Mouse (Mus musculus) gastrocnemius, postnatal 36 days (tissue): ENCODE measurements around the gene Efcab12. TPM values are rescaled to one million over a fixed set of nuclear protein-coding genes. Genes with fewer than 3 reads are reported as not detected.

Experiments
- microRNA-seq, 2 experiments: library from miRNA; unstranded; fragments of <30 nt; microRNA quantifications; one replicate each; pipeline ENCODE4 v1.2.0; 2021
- total RNA-seq, 2 experiments: library from RNA; stranded (reverse); gene quantifications; 2 replicates each; pipeline ENCODE4 v1.2.3; 2021

Gene Efcab12
- total RNA-seq, 2 experiments from 2014 or later = 0.10 to 0.25 TPM

Small RNAs within 50 kb of the gene (microRNA-seq; reads per million reads assigned to microRNA genes)
- gene Mir7660 = 0 reads per million in 2 experiments

Other genes starting within 250 kb of the Efcab12 start
- gene Mkrn2os, start 245.8 kb downstream of the Efcab12 start, total RNA-seq = under 1 TPM in 1 of 2 experiments, not detected in 1; 0.20 TPM
- gene Mkrn2, start 236.5 kb downstream of the Efcab12 start, total RNA-seq = 10 to 100 TPM; 42.8 to 50.6 TPM
- 100 to 1,000 TPM; 113 to 117 TPM for gene Raf1, start 161.8 kb downstream of the Efcab12 start, total RNA-seq
- gene Tmem40, start 76.0 kb downstream of the Efcab12 start, total RNA-seq = under 1 TPM in 1 of 2 experiments, not detected in 1; 0.72 TPM
- gene Cand2, start 63.9 kb downstream of the Efcab12 start, total RNA-seq = 10 to 100 TPM; 66.8 to 71.3 TPM
- 100 to 1,000 TPM; 492 to 563 TPM for gene Rpl32, start 29.7 kb downstream of the Efcab12 start, total RNA-seq
- under 1 TPM; 0.89 to 0.91 TPM for gene Mbd4, start 15.0 kb upstream of the Efcab12 start, total RNA-seq
- 1 to 10 TPM; 4.0 to 8.8 TPM for gene Ift122, start 15.1 kb upstream of the Efcab12 start, total RNA-seq
- gene Rho, start 93.3 kb upstream of the Efcab12 start, total RNA-seq = not detected
- gene H1foo, start 106.5 kb upstream of the Efcab12 start, total RNA-seq = not detected
- gene Plxnd1, start 156.6 kb upstream of the Efcab12 start, total RNA-seq = 10 to 100 TPM; 19.0 to 21.8 TPM